Mouse (Mus musculus) kidney, embryonic 14.5 days (tissue): ENCODE results near the gene Sardh. TPM values are rescaled to one million over a fixed set of nuclear protein-coding genes. Genes with fewer than 3 reads are reported as not detected.

Experiments used
- ATAC-seq: fragments of 200-750 bp; cut with Nextera tagmentation; 2 replicates; pipeline ENCODE4 v1.8.0; 2017; ENCODE audit warnings: moderate number of reproducible peaks, mild to moderate bottlenecking, moderate TSS enrichment, moderate library complexity; ENCODE audit not compliant: low FRiP score, low TSS enrichment
- H3K27ac ChIP-seq: fragments of 300-500 bp; sonication (generic); 2 replicates; pipeline ENCODE4 v1.5.1; 2014; ENCODE audit warnings: low read depth, mild to moderate bottlenecking, low read length, moderate library complexity, mixed read lengths
- H3K27me3 ChIP-seq: fragments of 300-500 bp; sonication (generic); 2 replicates; pipeline ENCODE4 v1.6.1; 2014; ENCODE audit warnings: mild to moderate bottlenecking, low read length; ENCODE audit not compliant: control insufficient read depth, insufficient read depth
- H3K36me3 ChIP-seq: fragments of 300-500 bp; sonication (generic); 2 replicates; pipeline ENCODE4 v1.6.1; 2014; ENCODE audit warnings: low read length, mixed read lengths; ENCODE audit not compliant: control insufficient read depth, insufficient read depth
- H3K4me1 ChIP-seq: fragments of 300-500 bp; sonication (generic); 2 replicates; pipeline ENCODE4 v1.6.1; 2014; ENCODE audit warnings: low read length, mixed read lengths; ENCODE audit not compliant: control insufficient read depth, insufficient read depth
- H3K4me2 ChIP-seq: fragments of 300-500 bp; sonication (generic); replicated peaks from 2 replicates; pipeline ENCODE4 v1.6.1; 2014; ENCODE audit warnings: low read depth, mild to moderate bottlenecking, low read length
- H3K4me3 ChIP-seq: fragments of 300-500 bp; sonication (generic); 2 replicates; pipeline ENCODE4 v1.5.1; 2014; ENCODE audit warnings: mild to moderate bottlenecking, low read length
- H3K9ac ChIP-seq: fragments of 300-500 bp; sonication (generic); 2 replicates; pipeline ENCODE4 v1.6.1; 2014; ENCODE audit warnings: low read depth, mild to moderate bottlenecking, low read length, moderate library complexity
- H3K9me3 ChIP-seq: fragments of 300-500 bp; sonication (generic); 2 replicates; pipeline ENCODE4 v1.6.1; 2016; ENCODE audit warnings: low read length; ENCODE audit not compliant: control insufficient read depth
- WGBS: fragments of 180-500 bp; shearing (Covaris S2); extraction: QIAGEN DNeasy Blood & Tissue Kit; methylation state at CpG from one replicate; pipeline ENCODE4 v1.1.7; 2014; 5-methylcytosine and 5-hydroxymethylcytosine counted together
- polyA plus RNA-seq: library from polyadenylated mRNA; unstranded; fragments of >200 nt; fragmentation: Nextera tagmentation; extraction: Ambion mirVana; gene quantifications from 2 replicates; pipeline ENCODE4 v1.2.1, GENCODE M21; 2014

The Sardh gene
- polyA plus RNA-seq, 1 experiment from 2014 or later, result 29.9 TPM

DNA sequence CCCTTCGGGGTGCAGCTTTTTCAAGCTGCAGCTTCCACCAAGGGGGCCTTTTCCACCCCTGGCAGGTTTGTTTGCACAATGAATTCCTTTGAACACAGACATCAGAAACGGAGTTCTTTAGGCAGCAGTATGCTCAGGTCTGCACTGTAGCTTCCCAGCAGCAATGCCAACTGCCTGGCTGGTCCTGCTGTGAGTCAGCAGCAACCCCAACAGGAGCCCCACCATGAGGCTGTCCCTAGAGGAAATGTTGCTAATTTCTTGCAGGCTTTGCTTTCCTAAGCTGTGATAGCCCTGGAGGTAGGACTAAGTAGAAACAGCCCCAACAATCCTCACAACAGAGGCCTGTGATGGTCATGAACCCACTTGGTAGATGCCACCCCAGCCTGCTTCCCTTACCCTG, 81.1 kb downstream of the Sardh start:
- Histone ChIP-seq H3K4me3 (no peak overlapping the region), H3K4me2 (no peak overlapping the region), H3K27ac (no peak overlapping the region), H3K36me3 (no peaks in the 10 kb centered on the region), H3K27me3 (no peaks in the 10 kb centered on the region), H3K9ac (no peak overlapping the region), H3K9me3 (no peaks in the 10 kb centered on the region), H3K4me1 (no peaks in the 10 kb centered on the region)
- no peak for ATAC-seq
- WGBS, result 26% methylated on average over 2 of the region's 2 CpGs

DNA sequence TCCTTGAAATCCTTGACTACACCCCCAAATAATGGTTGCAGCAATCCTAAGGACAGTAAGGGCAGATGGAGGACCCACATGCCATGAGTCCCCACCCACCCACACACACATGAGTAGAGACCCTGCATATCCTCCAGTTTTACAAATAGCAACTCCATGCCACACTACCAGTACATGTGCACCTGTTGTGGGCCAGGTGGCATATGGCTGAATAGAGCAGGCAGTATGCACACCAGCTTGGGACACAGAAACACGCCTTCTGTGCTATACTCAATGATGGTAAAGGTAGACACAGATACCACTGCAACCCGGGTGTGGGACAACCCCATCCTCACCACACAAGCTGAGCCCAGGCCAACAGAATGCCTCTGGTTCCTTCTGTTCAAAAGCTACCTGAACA, 82.1 kb downstream of the Sardh start:
- ATAC-seq, result no peak
- Histone ChIP-seq H3K27ac (no peak overlapping the region), H3K9me3 (no peaks in the 10 kb centered on the region), H3K27me3 (no peaks in the 10 kb centered on the region), H3K4me3 (no peak overlapping the region), H3K4me1 (no peaks in the 10 kb centered on the region), H3K4me2 (no peak overlapping the region), H3K36me3 (no peaks in the 10 kb centered on the region), H3K9ac (no peak overlapping the region)
- 87% methylated on average over 2 of the region's 2 CpGs for WGBS

DNA sequence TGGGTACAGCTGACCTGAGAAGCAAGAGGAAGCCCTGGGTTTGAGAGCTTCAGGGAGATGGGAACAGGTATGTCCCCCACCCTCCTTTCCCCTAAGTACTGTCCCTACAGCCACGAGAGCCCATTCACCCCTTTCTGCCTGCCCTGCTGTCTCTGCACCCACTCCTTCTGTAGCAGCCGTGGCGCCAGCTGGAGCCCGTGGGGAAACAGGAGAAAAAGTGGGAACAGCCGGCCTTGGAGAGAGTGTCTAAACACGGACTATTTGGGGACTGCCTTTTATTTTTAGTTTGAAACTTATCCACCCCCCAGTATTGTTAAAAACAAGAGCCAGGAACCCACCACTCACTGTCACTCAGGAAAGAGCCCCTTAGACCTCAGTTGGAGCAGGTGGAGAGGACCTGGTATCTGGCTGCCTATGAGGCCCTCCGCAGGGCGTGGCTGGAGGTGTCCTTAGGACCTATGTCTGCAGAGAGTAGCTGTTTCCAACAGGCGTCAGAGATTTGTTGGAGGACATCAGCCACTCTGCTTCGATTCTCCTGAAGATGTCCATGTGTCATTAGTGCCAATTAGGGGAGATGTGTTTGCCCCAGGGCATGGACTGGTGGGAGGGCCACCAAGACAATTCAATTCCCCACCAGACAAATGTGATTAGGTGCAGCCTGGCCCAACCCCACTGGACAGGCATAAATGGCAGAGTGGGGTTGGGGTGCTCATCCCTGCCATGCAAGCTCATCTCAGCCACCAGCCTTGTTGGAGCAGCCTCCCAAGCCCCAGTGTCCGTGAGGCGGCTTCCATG, 83.1 kb downstream of the Sardh start, which contains the start of gene Dbh:
Gene Dbh (plus strand): TSS at position 438 of the 795 bp plus-strand sequence.
- no peak within 1 kb of the TSS for H3K4me3 ChIP-seq
- ATAC-seq, result peak; percentile 39; the same call in 1 of the 2 replicates
- H3K36me3 ChIP-seq, result no peaks in the 10 kb centered on the region
- 83% methylated on average over 12 of the region's 12 CpGs for WGBS
- H3K4me1 ChIP-seq, result no peaks in the 10 kb centered on the region
- no peak within 1 kb of the TSS for H3K4me2 ChIP-seq
- H3K27ac ChIP-seq, result no peak within 1 kb of the TSS
- H3K9me3 ChIP-seq, result no peaks in the 10 kb centered on the region
- no peaks in the 10 kb centered on the region for H3K27me3 ChIP-seq
- H3K9ac ChIP-seq, result no peak within 1 kb of the TSS

- H3K4me1 ChIP-seq, result no peaks in the 10 kb centered on the region
- H3K4me3 ChIP-seq, result no peak overlapping the region
- no peaks in the 10 kb centered on the region for H3K9me3 ChIP-seq
- no peak overlapping the region for H3K9ac ChIP-seq
- no peak overlapping the region for H3K4me2 ChIP-seq
- no peaks in the 10 kb centered on the region for H3K36me3 ChIP-seq
- no peaks in the 10 kb centered on the region for H3K27me3 ChIP-seq
- H3K27ac ChIP-seq, result no peak overlapping the region
- ATAC-seq, result no peak
- 85% methylated on average over 5 of the region's 5 CpGs for WGBS
Measured at GRCm38 (mm10) chr2:27163851-27164250, 84.3 kb downstream of the Sardh start.

GRCm38 (mm10) chr2:27162656-27163055, 85.5 kb downstream of the Sardh start:
- no peak overlapping the region for H3K9ac ChIP-seq
- no peaks in the 10 kb centered on the region for H3K36me3 ChIP-seq
- H3K27me3 ChIP-seq, result no peaks in the 10 kb centered on the region
- WGBS, result 57% methylated on average over 11 of the region's 11 CpGs
- H3K27ac ChIP-seq, result no peak overlapping the region
- no peaks in the 10 kb centered on the region for H3K4me1 ChIP-seq
- no peaks in the 10 kb centered on the region for H3K9me3 ChIP-seq
- H3K4me2 ChIP-seq, result no peak overlapping the region
- no peak for ATAC-seq
- H3K4me3 ChIP-seq, result no peak overlapping the region

DNA sequence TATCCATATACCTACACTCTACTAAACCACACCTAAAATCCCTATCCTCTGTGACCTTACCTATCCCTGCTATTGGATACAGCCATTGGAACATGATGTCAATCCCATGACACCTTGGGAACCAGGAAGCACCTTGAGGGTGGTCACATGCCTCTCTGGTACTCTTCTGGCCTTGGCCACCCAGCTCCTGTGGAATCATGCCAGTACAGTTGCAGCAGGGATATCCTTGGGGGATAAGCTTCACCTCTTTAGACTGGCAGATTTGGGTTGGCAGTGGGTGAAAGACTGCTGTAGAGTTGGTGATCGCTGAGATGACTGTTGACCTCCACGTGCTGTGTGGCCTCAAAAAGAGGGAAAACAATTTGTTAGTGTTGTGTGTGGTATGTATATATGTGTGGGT, 86.6 kb downstream of the Sardh start:
- Histone ChIP-seq H3K36me3 (no peaks in the 10 kb centered on the region), H3K27me3 (no peaks in the 10 kb centered on the region), H3K27ac (no peak overlapping the region), H3K9me3 (no peaks in the 10 kb centered on the region), H3K4me2 (no peak overlapping the region), H3K4me3 (no peak overlapping the region), H3K9ac (no peak overlapping the region), H3K4me1 (no peaks in the 10 kb centered on the region)
- WGBS, result 90% methylated on average over 2 of the region's 2 CpGs
- ATAC-seq, result no peak

GRCm38 (mm10) chr2:27156596-27156995, 91.5 kb downstream of the Sardh start:
- H3K9me3 ChIP-seq, result no peaks in the 10 kb centered on the region
- no peak for ATAC-seq
- H3K4me2 ChIP-seq, result no peak overlapping the region
- no peak overlapping the region for H3K27ac ChIP-seq
- no peak overlapping the region for H3K9ac ChIP-seq
- no peaks in the 10 kb centered on the region for H3K27me3 ChIP-seq
- H3K4me1 ChIP-seq, result no peaks in the 10 kb centered on the region
- no peak overlapping the region for H3K4me3 ChIP-seq
- H3K36me3 ChIP-seq, result no peaks in the 10 kb centered on the region
- 80% methylated on average over 6 of the region's 6 CpGs for WGBS

DNA sequence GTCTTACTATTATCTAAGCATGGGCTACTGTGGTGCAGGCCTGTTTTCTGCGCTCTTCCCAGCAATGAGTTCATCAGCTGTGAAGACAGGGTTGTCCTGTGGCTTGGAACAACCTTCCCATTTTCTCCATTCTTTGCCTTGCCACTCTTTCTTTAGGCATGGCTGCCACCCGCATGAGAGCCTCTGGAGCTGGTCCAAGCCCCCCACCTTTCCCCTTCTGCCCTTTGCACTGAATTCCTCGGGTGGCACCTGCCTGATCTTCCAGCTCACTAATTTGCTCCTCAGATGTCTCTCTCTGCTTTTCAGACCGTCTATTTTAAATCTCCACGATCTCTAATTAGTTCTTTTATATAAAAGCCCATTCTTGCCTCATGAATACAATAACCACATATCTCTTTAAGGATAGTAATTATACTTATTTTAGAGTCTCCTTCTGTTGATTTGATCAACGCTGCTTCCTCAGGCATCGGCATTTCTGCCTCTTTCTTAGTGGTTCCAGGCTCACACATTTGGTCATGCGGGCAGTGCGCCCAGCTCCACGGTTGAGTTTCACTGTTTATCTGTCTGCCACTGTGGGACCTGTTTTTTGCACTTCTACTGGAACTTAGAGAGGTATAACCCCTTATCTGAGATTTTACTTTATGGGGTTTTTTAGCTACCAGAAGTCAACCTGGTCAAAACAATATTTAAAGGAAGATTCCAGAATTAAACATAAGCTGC, 93.5 kb downstream of the Sardh start:
- no peak overlapping the region for H3K9ac ChIP-seq
- H3K4me3 ChIP-seq, result no peak overlapping the region
- no peaks in the 10 kb centered on the region for H3K9me3 ChIP-seq
- H3K4me2 ChIP-seq, result no peak overlapping the region
- no peaks in the 10 kb centered on the region for H3K27me3 ChIP-seq
- WGBS, result 76% methylated on average over 10 of the region's 10 CpGs
- no peak for ATAC-seq
- H3K27ac ChIP-seq, result no peak overlapping the region
- H3K4me1 ChIP-seq, result 0 out of 2 replicates have a peak, but pooled peaks cover 1% of the 10 kb centered on the region
- no peaks in the 10 kb centered on the region for H3K36me3 ChIP-seq

GRCm38 (mm10) chr2:27149457-27149856, 98.7 kb downstream of the Sardh start:
- WGBS, result 9% methylated on average over 2 of the region's 2 CpGs
- Histone ChIP-seq H3K27me3 (no peaks in the 10 kb centered on the region), H3K4me3 (no peak overlapping the region), H3K4me2 (no peak overlapping the region), H3K27ac (no peak overlapping the region), H3K4me1 (0 out of 2 replicates have a peak, but pooled peaks cover 2% of the 10 kb centered on the region), H3K36me3 (no peaks in the 10 kb centered on the region), H3K9me3 (no peaks in the 10 kb centered on the region), H3K9ac (no peak overlapping the region)
- ATAC-seq, result no peak
